Mouse (Mus musculus) CD4-positive helper T cell, adult 2 months (primary cell): ENCODE results near the gene Dgkq.

ENCODE experiments used
- DNase-seq: peaks from one replicate; pipeline ENCODE4 v3.0.0-alpha.2; 2012; ENCODE audit warnings: low read depth, missing footprints, low spot score

Gene Dgkq

GRCm38 (mm10) chr5:108689091-108689490, 19.6 kb upstream of the Dgkq start:
- no peak for DNase-seq

- DNase-seq = no peak
Observed at GRCm38 (mm10) chr5:108680871-108681270, 11.4 kb upstream of the Dgkq start.

- DNase-seq = no peak
Observed at GRCm38 (mm10) chr5:108679909-108680308, 10.4 kb upstream of the Dgkq start.

GRCm38 (mm10) chr5:108678296-108678854, 8.9 kb upstream of the Dgkq start:
- no peak for DNase-seq

GRCm38 (mm10) chr5:108677605-108678295, 8.3 kb upstream of the Dgkq start:
- no peak for DNase-seq

GRCm38 (mm10) chr5:108676772-108677498, 7.5 kb upstream of the Dgkq start:
- no peak for DNase-seq

- DNase-seq = no peak
Observed at GRCm38 (mm10) chr5:108675251-108675816, 5.9 kb upstream of the Dgkq start, which contains the start of gene Slc26a1. Slc26a1 (minus strand) TSS chr5:108675569.

GRCm38 (mm10) chr5:108674624-108675023, 5.2 kb upstream of the Dgkq start:
- DNase-seq = no peak

GRCm38 (mm10) chr5:108671757-108672156, 2.3 kb upstream of the Dgkq start:
- DNase-seq = no peak

GRCm38 (mm10) chr5:108670785-108671184, 1.3 kb upstream of the Dgkq start:
- DNase-seq = peak; percentile 53

GRCm38 (mm10) chr5:108669986-108670385, 514 bp upstream of the Dgkq start:
- no peak for DNase-seq

GRCm38 (mm10) chr5:108668387-108668932, 1.0 kb downstream of the Dgkq start:
- no peak for DNase-seq

GRCm38 (mm10) chr5:108667370-108667769, 2.1 kb downstream of the Dgkq start:
- no peak for DNase-seq

- no peak for DNase-seq
Observed at GRCm38 (mm10) chr5:108665066-108665465, 4.4 kb downstream of the Dgkq start.

- DNase-seq = no peak
Observed at GRCm38 (mm10) chr5:108662772-108663171, 6.7 kb downstream of the Dgkq start.

- peak; percentile 85 for DNase-seq
Observed at GRCm38 (mm10) chr5:108660632-108661268, 8.7 kb downstream of the Dgkq start.

GRCm38 (mm10) chr5:108659698-108660631, 9.5 kb downstream of the Dgkq start, which contains the start of gene Idua:
Idua (plus strand) TSS chr5:108660331.
- no peak for DNase-seq

- DNase-seq = no peak
Observed at GRCm38 (mm10) chr5:108658611-108659010, 10.9 kb downstream of the Dgkq start.

GRCm38 (mm10) chr5:108657406-108657805, 12.1 kb downstream of the Dgkq start:
- no peak for DNase-seq

- DNase-seq = no peak
Observed at GRCm38 (mm10) chr5:108655891-108656650, 13.4 kb downstream of the Dgkq start.
